Mouse (Mus musculus) midbrain, embryonic 15.5 days (tissue): ENCODE measurements around the gene Slco6c1. TPM values are rescaled to one million over a fixed set of nuclear protein-coding genes. Genes with fewer than 3 reads are reported as not detected.

Source experiments
- ATAC-seq: fragments of 200-750 bp; cut with Nextera tagmentation; replicated peaks from 2 replicates; pipeline ENCODE4 v1.8.0; 2017; ENCODE audit warnings: moderate TSS enrichment
- H3K27ac ChIP-seq: fragments of 300-500 bp; sonication (generic); 2 replicates; pipeline ENCODE4 v1.5.1; 2015; ENCODE audit warnings: mild to moderate bottlenecking, inconsistent platforms
- H3K27me3 ChIP-seq: fragments of 300-500 bp; sonication (generic); replicated peaks from 2 replicates; pipeline ENCODE4 v1.6.1; 2015; ENCODE audit warnings: inconsistent platforms
- H3K36me3 ChIP-seq: fragments of 300-500 bp; sonication (generic); replicated peaks from 2 replicates; pipeline ENCODE4 v1.6.1; 2015; ENCODE audit warnings: inconsistent platforms
- H3K4me1 ChIP-seq: fragments of 300-500 bp; sonication (generic); 2 replicates; pipeline ENCODE4 v1.6.1; 2015; ENCODE audit warnings: inconsistent platforms
- H3K4me2 ChIP-seq: fragments of 300-500 bp; sonication (generic); 2 replicates; pipeline ENCODE4 v1.6.1; 2015; ENCODE audit warnings: inconsistent platforms, mild to moderate bottlenecking, moderate library complexity
- H3K4me3 ChIP-seq: fragments of 300-500 bp; sonication (generic); 2 replicates; pipeline ENCODE4 v1.5.1; 2015; ENCODE audit warnings: mild to moderate bottlenecking, inconsistent platforms
- H3K9ac ChIP-seq: fragments of 300-500 bp; sonication (generic); 2 replicates; pipeline ENCODE4 v1.6.1; 2015; ENCODE audit warnings: mild to moderate bottlenecking, inconsistent platforms
- H3K9me3 ChIP-seq: fragments of 300-500 bp; sonication (generic); 2 replicates; pipeline ENCODE4 v1.6.1; 2016; ENCODE audit warnings: inconsistent platforms
- WGBS: fragments of 180-500 bp; shearing (Covaris S2); methylation state at CpG from one replicate; pipeline ENCODE4 v1.1.7; 2015; ENCODE audit warnings: mixed read lengths; 5-methylcytosine and 5-hydroxymethylcytosine counted together
- polyA plus RNA-seq: library from polyadenylated mRNA; unstranded; fragments of >200 nt; fragmentation: Nextera tagmentation; extraction: Ambion mirVana; gene quantifications from 2 replicates; pipeline ENCODE4 v1.2.1, GENCODE M21; 2015

The Slco6c1 gene
- not detected in 2 replicates for polyA plus RNA-seq

DNA sequence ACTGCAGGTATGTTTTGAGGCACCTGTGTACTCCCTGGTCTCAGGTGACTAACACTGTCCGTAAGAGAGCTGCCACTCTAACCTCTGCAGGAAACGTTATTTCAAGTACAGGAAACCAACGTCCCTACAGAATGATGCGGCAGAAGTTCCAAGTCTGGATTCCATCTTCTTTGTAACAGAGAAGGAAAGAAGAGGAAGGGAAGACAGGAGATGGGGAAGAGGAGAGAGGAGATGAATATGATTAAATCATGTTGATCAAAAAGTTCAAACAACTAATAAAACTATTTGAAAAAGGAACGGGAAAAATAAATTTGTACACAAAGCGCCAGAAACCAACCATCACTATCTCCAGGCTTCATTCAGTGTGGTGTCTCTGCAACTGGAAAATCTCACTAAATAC is at the start of gene Slco6c1:
Slco6c1 (minus strand) TSS at position 101 of the 400 bp plus-strand sequence.
- Histone ChIP-seq H3K27ac (no peak within 1 kb of the TSS), H3K4me2 (no peak within 1 kb of the TSS), H3K4me3 (no peak within 1 kb of the TSS), H3K9me3 (no peaks in the 10 kb centered on the region), H3K27me3 (no peaks in the 10 kb centered on the region), H3K4me1 (no peaks in the 10 kb centered on the region), H3K9ac (no peak within 1 kb of the TSS), H3K36me3 (no peaks in the 10 kb centered on the region)
- no peak for ATAC-seq
- 94% methylated on average over 6 of the region's 6 CpGs for WGBS

DNA sequence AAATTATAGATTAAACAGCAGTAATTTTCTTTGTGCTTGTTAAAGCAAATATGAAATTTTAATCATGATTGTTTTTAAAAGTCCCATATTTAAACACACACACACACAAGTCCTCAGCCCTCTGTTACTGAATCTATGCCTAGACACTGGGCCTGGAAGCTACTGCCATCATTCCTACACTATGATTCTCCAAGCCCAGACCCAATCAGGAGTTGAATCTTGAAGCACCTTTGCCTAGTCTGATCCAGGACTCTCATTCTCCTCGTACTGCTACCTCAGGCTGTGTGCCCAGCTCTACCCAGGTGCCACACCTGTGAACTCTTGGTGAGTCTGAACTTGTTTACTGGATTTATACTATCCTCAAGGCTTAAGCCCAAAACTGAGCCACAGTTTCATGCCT is 89.1 kb downstream of the Slco6c1 start:
- Histone ChIP-seq H3K36me3 (no peaks in the 10 kb centered on the region), H3K9me3 (no peaks in the 10 kb centered on the region), H3K4me3 (no peak overlapping the region), H3K27ac (no peak overlapping the region), H3K27me3 (no peaks in the 10 kb centered on the region), H3K4me1 (no peaks in the 10 kb centered on the region), H3K9ac (no peak overlapping the region), H3K4me2 (no peak overlapping the region)
- ATAC-seq = no peak
- 61% methylated on average over 1 of the region's 1 CpGs for WGBS

DNA sequence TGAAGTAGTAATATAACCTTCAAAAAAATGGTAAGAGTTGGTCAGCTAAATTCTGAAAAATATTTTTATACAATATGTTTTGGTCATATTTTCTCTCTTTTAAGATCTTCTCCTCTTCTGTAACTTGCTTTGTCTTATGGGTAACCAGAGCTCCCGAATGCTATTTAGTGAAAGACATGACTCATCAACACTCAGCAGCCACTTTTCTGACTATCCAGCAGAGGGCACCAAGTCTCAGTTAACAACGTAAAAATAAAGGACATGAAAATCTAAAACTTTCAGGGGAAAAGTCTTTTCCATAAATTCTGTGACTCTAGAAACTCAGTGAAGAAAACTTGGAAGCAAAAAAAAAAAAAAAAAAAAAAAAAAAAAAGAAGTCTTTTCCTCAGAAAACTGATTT is 89.6 kb downstream of the Slco6c1 start:
- Histone ChIP-seq H3K4me2 (no peak overlapping the region), H3K27ac (no peak overlapping the region), H3K4me1 (no peaks in the 10 kb centered on the region), H3K36me3 (no peaks in the 10 kb centered on the region), H3K9ac (no peak overlapping the region), H3K27me3 (no peaks in the 10 kb centered on the region), H3K9me3 (no peaks in the 10 kb centered on the region), H3K4me3 (no peak overlapping the region)
- WGBS = 11% methylated on average over 2 of the region's 2 CpGs
- 0 out of 2 replicates have a peak, but pooled peaks have one; percentile 67 for ATAC-seq

DNA sequence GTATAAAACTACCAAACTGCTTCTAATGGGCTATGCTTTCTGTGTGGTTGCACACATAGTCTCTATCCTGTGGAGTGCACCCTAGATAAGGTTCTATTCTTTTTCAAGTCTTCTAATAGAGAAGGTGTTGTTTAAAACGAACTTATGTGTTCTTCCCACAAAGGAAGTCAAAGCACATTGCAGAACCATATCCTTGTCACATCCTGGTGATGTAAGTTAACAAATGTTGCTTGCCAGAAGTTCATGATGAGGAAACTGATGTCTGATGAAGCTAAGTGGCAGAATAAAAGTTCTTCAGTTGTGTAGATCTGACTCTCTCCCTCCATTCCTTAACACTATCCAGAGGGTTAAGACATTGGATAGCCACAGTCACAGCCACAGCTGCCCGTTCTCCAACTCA is 90.1 kb downstream of the Slco6c1 start:
- WGBS = 76% methylated on average over 2 of the region's 2 CpGs
- no peak overlapping the region for H3K9ac ChIP-seq
- no peaks in the 10 kb centered on the region for H3K4me1 ChIP-seq
- no peak overlapping the region for H3K27ac ChIP-seq
- H3K4me3 ChIP-seq = no peak overlapping the region
- no peak overlapping the region for H3K4me2 ChIP-seq
- no peaks in the 10 kb centered on the region for H3K9me3 ChIP-seq
- ATAC-seq = no peak
- H3K27me3 ChIP-seq = no peaks in the 10 kb centered on the region
- H3K36me3 ChIP-seq = no peaks in the 10 kb centered on the region

DNA sequence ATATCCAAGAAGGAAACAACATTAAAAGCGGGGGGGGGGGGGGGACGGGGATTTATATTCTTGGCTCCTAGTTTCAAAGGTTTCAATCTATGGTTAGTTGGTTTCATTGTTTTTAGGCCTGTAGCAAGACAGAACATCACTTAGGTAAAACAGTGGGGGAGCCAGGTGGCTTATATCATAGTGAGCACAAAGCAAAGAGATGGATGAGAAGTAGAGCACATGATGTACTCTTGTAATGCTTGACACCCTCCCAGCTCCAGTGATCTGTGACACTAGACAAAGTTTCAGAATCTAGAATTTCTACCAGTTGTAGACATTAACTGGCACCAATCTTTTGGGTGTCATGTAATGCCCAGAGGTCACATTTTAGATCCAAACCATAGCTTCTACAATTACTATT is 106.7 kb downstream of the Slco6c1 start:
- no peak overlapping the region for H3K4me3 ChIP-seq
- no peak overlapping the region for H3K4me2 ChIP-seq
- no peaks in the 10 kb centered on the region for H3K4me1 ChIP-seq
- H3K27ac ChIP-seq = no peak overlapping the region
- ATAC-seq = no peak
- no peaks in the 10 kb centered on the region for H3K27me3 ChIP-seq
- H3K36me3 ChIP-seq = no peaks in the 10 kb centered on the region
- 60% methylated on average over 2 of the region's 2 CpGs for WGBS
- no peak overlapping the region for H3K9ac ChIP-seq
- no peaks in the 10 kb centered on the region for H3K9me3 ChIP-seq

DNA sequence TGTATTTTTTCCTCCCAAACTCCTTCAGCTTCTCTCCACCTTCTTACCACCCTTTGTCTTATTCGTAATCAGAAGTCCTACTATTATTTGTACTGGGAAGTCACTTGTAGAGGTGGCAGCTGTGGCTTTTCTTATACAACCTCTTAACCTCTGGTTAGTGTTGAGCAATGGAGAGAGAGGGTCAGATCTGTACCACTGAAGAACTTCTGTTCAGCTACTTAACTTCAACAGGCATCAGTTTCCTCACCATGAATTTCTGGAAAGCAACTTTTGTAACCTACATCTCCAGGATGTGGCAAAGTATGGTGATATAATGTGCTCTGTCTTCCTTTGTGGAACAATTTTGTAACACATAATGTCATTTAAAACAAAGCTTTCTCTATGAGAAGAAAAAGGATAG is 108.7 kb downstream of the Slco6c1 start:
- Histone ChIP-seq H3K9ac (no peak overlapping the region), H3K36me3 (no peaks in the 10 kb centered on the region), H3K9me3 (no peaks in the 10 kb centered on the region), H3K4me1 (no peaks in the 10 kb centered on the region), H3K4me3 (no peak overlapping the region), H3K27ac (no peak overlapping the region), H3K4me2 (no peak overlapping the region), H3K27me3 (no peaks in the 10 kb centered on the region)
- no peak for ATAC-seq
- 49% methylated on average over 1 of the region's 1 CpGs for WGBS

DNA sequence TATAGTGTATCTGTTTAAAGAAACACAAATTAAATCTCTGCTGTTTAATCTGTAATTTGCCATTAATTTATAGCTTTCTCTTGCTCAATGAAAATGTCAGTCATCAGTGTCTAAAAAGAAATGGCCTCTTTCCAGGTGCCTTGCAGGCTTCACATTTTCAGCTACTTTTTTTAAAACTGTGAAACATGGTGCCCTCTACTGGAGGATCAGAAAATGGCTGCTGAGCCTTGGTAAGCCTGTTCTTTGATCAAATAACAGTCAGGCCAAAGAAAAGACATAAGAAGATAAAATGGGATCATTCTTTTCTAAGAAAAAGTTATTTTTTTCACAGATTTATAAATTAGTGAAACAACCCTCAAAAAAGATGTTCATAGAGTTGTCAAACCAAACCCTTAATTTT is 109.1 kb downstream of the Slco6c1 start:
- no peak overlapping the region for H3K4me3 ChIP-seq
- no peaks in the 10 kb centered on the region for H3K9me3 ChIP-seq
- no peaks in the 10 kb centered on the region for H3K4me1 ChIP-seq
- no peaks in the 10 kb centered on the region for H3K27me3 ChIP-seq
- H3K36me3 ChIP-seq = no peaks in the 10 kb centered on the region
- no peak for ATAC-seq
- no peak overlapping the region for H3K4me2 ChIP-seq
- no peak overlapping the region for H3K27ac ChIP-seq
- no peak overlapping the region for H3K9ac ChIP-seq
